Mouse (Mus musculus) kidney, adult 9 months (tissue): ENCODE measurements around the gene March1.

Source experiments
- DNase-seq: peaks from one replicate; pipeline ENCODE4 v3.0.0; 2022

March1 gene

GRCm38 (mm10) chr8:65617871-65618751 is at the start of gene March1:
Gene March1 (plus strand): TSS chr8:65617900.
- no peak for DNase-seq

GRCm38 (mm10) chr8:65586909-65587308 is 30.8 kb upstream of the March1 start:
- no peak for DNase-seq

GRCm38 (mm10) chr8:65603241-65603640 is 14.5 kb upstream of the March1 start:
- DNase-seq: no peak

- DNase-seq: no peak
These were observed 8.2 kb upstream of the March1 start for GRCm38 (mm10) chr8:65609509-65609908.

GRCm38 (mm10) chr8:65618966-65619365 is 1.3 kb downstream of the March1 start:
- DNase-seq: no peak

GRCm38 (mm10) chr8:65644931-65645330 is 27.2 kb downstream of the March1 start:
- no peak for DNase-seq

GRCm38 (mm10) chr8:65645502-65645901 is 27.8 kb downstream of the March1 start:
- no peak for DNase-seq

- no peak for DNase-seq
These were observed 28.2 kb downstream of the March1 start for GRCm38 (mm10) chr8:65645945-65646344.

GRCm38 (mm10) chr8:65655924-65656323 is 38.2 kb downstream of the March1 start:
- DNase-seq: no peak

GRCm38 (mm10) chr8:65661885-65662284 is 44.2 kb downstream of the March1 start:
- no peak for DNase-seq

- no peak for DNase-seq
These were observed 48.1 kb downstream of the March1 start for GRCm38 (mm10) chr8:65665786-65666185.

- DNase-seq: no peak
These were observed 125.4 kb downstream of the March1 start for GRCm38 (mm10) chr8:65743066-65743465.

GRCm38 (mm10) chr8:65775815-65776214 is 158.1 kb downstream of the March1 start:
- no peak for DNase-seq

GRCm38 (mm10) chr8:65781156-65781555 is 163.5 kb downstream of the March1 start:
- no peak for DNase-seq

- DNase-seq: no peak
These were observed 195.3 kb downstream of the March1 start for GRCm38 (mm10) chr8:65812971-65813370.

GRCm38 (mm10) chr8:65922294-65923019 is 304.8 kb downstream of the March1 start:
- no peak for DNase-seq

GRCm38 (mm10) chr8:65956948-65957347 is 339.2 kb downstream of the March1 start:
- no peak for DNase-seq

GRCm38 (mm10) chr8:65957492-65957891 is 339.8 kb downstream of the March1 start:
- DNase-seq: no peak

GRCm38 (mm10) chr8:65966502-65967222 is 349.0 kb downstream of the March1 start:
- DNase-seq: no peak

GRCm38 (mm10) chr8:65967223-65967778 is 349.6 kb downstream of the March1 start:
- no peak for DNase-seq

- DNase-seq: no peak
These were observed 359.2 kb downstream of the March1 start for GRCm38 (mm10) chr8:65976905-65977304.

GRCm38 (mm10) chr8:65982039-65982438 is 364.3 kb downstream of the March1 start:
- no peak for DNase-seq

GRCm38 (mm10) chr8:65987665-65988064 is 370.0 kb downstream of the March1 start:
- DNase-seq: no peak
